Mouse (Mus musculus): ENCODE measurements around the gene 2200002J24Rik.

DNA sequence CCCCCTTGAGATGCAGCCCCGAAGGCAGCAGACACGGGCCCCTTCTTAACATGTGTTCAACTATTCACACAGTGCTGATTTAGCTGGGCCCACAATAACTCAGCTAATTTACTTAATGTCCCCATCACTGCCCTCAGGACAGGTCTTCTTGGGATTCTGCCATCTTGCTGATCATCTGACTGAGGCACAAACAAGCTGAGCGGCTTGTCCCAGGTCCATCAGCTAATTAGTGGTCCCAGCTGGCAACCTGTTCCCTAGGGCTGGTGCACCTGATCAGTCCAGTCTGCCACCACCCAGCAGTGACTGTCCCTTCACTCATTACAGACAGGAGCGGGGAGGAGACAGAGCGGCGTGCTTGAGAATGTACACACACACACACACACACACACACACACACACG, 22.6 kb downstream of the 2200002J24Rik start:
- no peak for TF ChIP-seq CTCF (IDR thresholded peaks at IDR 0.05; ENCODE audit: control insufficient read depth, insufficient read depth, low read length)
- no peak for TF ChIP-seq POLR2A (IDR thresholded peaks at IDR 0.05; ENCODE audit: borderline replicate concordance, control insufficient read depth, low read depth, low read length)
